Mouse (Mus musculus) neural tube, embryonic 12.5 days (tissue): ENCODE data around the gene Eif3b. TPM values are rescaled to one million over a fixed set of nuclear protein-coding genes. Genes with fewer than 3 reads are reported as not detected.
"Not testable (repeated sequence)": the region's sequence is repeated elsewhere in the genome, so short reads cannot be mapped to it uniquely, and the experiment has no call there.

Experiments
- ATAC-seq: fragments of 200-750 bp; cut with Nextera tagmentation; 2 replicates; pipeline ENCODE4 v1.8.0; 2017; ENCODE audit warnings: low read depth, mild to moderate bottlenecking, moderate TSS enrichment, moderate library complexity; ENCODE audit not compliant: low FRiP score
- H3K27ac ChIP-seq: fragments of 300-500 bp; sonication (generic); 2 replicates; pipeline ENCODE4 v1.5.1; 2016
- H3K27me3 ChIP-seq: fragments of 300-500 bp; sonication (generic); replicated peaks from 2 replicates; pipeline ENCODE4 v1.6.1; 2016; ENCODE audit warnings: mild to moderate bottlenecking
- H3K36me3 ChIP-seq: fragments of 300-500 bp; sonication (generic); 2 replicates; pipeline ENCODE4 v1.6.1; 2016; ENCODE audit warnings: mild to moderate bottlenecking
- H3K4me1 ChIP-seq: fragments of 300-500 bp; sonication (generic); 2 replicates; pipeline ENCODE4 v1.6.1; 2016
- H3K4me2 ChIP-seq: fragments of 300-500 bp; sonication (generic); replicated peaks from 2 replicates; pipeline ENCODE4 v1.6.1; 2016; ENCODE audit warnings: mild to moderate bottlenecking
- H3K4me3 ChIP-seq: fragments of 300-500 bp; sonication (generic); 2 replicates; pipeline ENCODE4 v1.5.1; 2016
- H3K9ac ChIP-seq: fragments of 300-500 bp; sonication (generic); 2 replicates; pipeline ENCODE4 v1.6.1; 2016; ENCODE audit warnings: mild to moderate bottlenecking
- H3K9me3 ChIP-seq: fragments of 300-500 bp; sonication (generic); 2 replicates; pipeline ENCODE4 v1.6.1; 2016; ENCODE audit warnings: mild to moderate bottlenecking
- WGBS: fragments of 180-500 bp; shearing (Covaris S2); methylation state at CpG from one replicate; pipeline ENCODE4 v1.1.7; 2016; 5-methylcytosine and 5-hydroxymethylcytosine counted together
- polyA plus RNA-seq: library from polyadenylated mRNA; unstranded; fragments of >200 nt; fragmentation: Nextera tagmentation; extraction: Ambion mirVana; gene quantifications from 2 replicates; pipeline ENCODE4 v1.2.1, GENCODE M21; 2016

Gene Eif3b
- polyA plus RNA-seq, 1 experiment from 2014 or later = 170 TPM

DNA sequence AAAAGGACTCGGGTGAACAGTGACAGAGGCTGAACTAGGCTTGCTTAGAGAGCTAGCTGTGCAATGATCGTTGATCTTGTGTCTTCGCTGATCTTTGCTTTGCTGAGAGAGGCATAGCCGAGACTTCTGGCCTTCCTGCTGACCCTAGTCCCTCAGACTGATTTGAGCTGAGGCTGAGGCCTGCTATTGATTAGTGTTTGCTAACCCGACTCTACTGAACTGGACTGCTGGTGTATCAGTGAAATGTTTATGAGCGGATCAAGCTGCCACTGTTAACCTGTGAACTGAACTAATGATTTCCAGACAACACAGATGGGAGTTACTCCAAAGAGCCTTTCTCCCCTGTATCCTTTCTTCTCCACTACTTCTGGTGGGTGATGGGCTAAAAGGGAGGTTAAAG lies 14.0 kb upstream of the Eif3b start:
- H3K9me3 ChIP-seq = no peaks in the 10 kb centered on the region
- no peak overlapping the region for H3K27ac ChIP-seq
- no peaks in the 10 kb centered on the region for H3K36me3 ChIP-seq
- no peaks in the 10 kb centered on the region for H3K4me1 ChIP-seq
- H3K4me2 ChIP-seq = no peak overlapping the region
- no peak for ATAC-seq
- no peak overlapping the region for H3K9ac ChIP-seq
- 85% methylated on average over 6 of the region's 6 CpGs for WGBS
- H3K4me3 ChIP-seq = no peak overlapping the region
- H3K27me3 ChIP-seq = no peaks in the 10 kb centered on the region

DNA sequence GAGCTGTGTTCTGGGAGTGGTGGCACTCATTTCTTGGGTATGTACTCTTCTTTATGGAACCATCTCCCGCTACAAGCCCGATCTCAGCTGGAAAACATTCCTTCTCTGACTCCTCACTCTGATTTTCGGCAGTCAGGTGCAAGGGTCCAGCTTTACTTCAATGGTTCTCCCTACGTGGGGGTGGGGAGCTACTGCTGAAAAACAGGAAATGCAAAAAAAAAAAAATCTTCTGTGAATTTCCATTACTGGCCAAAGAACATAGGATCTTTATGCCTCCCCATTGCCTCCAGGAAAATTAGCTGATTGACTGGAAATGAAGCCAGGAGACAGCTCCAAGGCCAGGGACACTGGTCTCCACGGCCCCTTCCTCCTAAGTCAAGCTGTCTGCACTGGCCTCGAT lies 12.5 kb upstream of the Eif3b start:
- Histone ChIP-seq H3K9ac (no peak overlapping the region), H3K36me3 (no peaks in the 10 kb centered on the region), H3K4me2 (no peak overlapping the region), H3K27me3 (no peaks in the 10 kb centered on the region), H3K4me1 (no peaks in the 10 kb centered on the region), H3K9me3 (no peaks in the 10 kb centered on the region), H3K4me3 (no peak overlapping the region), H3K27ac (no peak overlapping the region)
- no peak for ATAC-seq
- 69% methylated on average over 6 of the region's 6 CpGs for WGBS

DNA sequence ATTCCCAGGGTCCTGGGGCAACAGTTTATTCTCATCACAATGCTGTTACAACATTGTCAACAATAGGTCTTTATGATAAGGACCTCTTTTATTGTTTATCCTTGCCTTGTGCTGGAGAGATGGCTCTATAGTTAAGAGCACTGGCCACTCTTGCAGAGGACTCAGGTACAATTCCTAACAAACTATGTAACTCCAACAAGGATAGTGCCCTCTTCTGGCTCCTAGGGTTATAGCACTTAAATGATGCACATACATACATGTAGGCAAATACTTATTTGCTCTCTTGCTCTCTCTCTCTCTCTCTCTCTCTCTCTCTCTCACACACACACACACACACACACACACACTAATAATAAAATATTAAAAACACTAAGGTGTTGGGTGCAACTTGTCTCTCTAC lies 10.3 kb upstream of the Eif3b start:
- Histone ChIP-seq H3K4me1 (no peaks in the 10 kb centered on the region), H3K4me2 (no peak overlapping the region), H3K4me3 (no peak overlapping the region), H3K36me3 (no peaks in the 10 kb centered on the region), H3K27ac (no peak overlapping the region), H3K9me3 (no peaks in the 10 kb centered on the region), H3K27me3 (no peaks in the 10 kb centered on the region), H3K9ac (no peak overlapping the region)
- no peak for ATAC-seq

DNA sequence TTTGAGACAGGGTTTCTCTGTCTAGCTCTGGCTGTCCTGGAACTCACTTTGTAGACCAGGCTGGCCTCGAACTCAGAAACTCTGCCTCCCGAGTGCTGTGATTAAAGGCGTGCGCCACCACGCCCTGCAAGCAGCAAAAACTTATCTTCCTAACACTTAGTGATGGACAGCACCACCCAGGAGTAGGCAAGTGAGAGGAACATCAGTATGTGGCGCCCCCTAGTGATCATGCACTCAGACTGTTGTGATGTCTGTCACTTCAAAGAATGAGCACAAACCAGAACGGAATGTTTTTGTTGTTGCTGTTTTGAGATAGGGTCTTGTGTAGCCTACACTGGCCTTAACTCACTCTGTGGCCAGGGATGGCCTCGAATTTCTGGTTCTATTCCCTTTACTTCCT lies 7.8 kb upstream of the Eif3b start:
- Histone ChIP-seq H3K9ac (no peak overlapping the region), H3K4me1 (no peaks in the 10 kb centered on the region), H3K27me3 (no peaks in the 10 kb centered on the region), H3K27ac (no peak overlapping the region), H3K4me2 (no peak overlapping the region), H3K9me3 (no peaks in the 10 kb centered on the region), H3K4me3 (no peak overlapping the region), H3K36me3 (no peaks in the 10 kb centered on the region)
- 49% methylated on average over 8 of the region's 8 CpGs for WGBS
- ATAC-seq = no peak

DNA sequence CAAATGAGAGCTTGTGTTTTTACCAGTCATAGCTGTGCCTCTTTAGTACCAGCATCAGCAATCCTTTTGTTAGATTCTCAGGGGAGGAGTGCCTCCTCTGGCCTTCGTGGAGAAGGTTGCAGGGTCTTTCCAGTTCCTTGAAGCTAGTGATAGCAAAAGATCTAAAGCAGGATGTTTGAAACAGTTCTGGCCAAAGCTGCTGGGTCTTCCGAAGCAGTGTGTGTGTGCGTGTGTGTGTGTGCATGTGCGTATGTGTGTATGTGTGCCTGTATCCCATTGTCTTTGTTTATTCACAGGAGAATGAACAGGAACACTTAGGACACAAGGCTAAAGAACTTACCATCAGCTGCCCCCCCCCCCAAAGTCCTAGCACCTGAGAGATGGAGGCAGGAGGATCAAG lies 4.5 kb upstream of the Eif3b start:
- H3K4me2 ChIP-seq = no peak overlapping the region

DNA sequence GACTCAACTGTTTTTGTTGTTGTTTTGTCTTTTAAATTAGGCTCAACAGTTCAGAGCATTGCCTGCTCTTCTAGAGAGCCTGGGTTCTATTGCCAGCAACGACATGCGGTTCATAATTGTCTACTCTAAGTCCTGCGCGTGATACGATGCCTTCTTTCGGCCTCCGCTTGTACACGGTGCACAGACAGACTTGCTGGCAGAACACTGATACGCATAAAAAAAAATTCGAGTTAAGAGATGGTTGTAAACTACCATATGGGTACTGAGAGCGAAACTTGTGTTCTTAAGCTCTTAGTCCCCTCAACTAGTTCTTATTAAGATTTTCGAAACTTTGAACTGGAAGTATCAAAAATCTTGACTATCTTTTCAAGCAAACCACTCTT lies 1.0 kb upstream of the Eif3b start:
- Histone ChIP-seq H3K9ac (peak overlapping the region; percentile 67), H3K4me2 (peak overlapping the region; percentile 93), H3K9me3 (no peaks in the 10 kb centered on the region), H3K27me3 (no peaks in the 10 kb centered on the region), H3K4me1 (peaks cover 19% of the 10 kb centered on the region), H3K27ac (peak overlapping the region; percentile 57; the same call in 1 of the 2 replicates), H3K4me3 (peak overlapping the region; percentile 99), H3K36me3 (peaks cover 7% of the 10 kb centered on the region; the same call in 1 of the 2 replicates)
- ATAC-seq = no peak; the same call in 1 of the 2 replicates
- WGBS = under 1% methylated on average over 12 of the region's 12 CpGs

More for the DNA sequence above, 4.5 kb upstream of the Eif3b start:
- ATAC-seq = no peak
- Histone ChIP-seq H3K27me3 (no peaks in the 10 kb centered on the region), H3K4me1 (no peaks in the 10 kb centered on the region), H3K27ac (no peak overlapping the region), H3K4me3 (no peak overlapping the region), H3K9ac (no peak overlapping the region), H3K9me3 (no peaks in the 10 kb centered on the region), H3K36me3 (no peaks in the 10 kb centered on the region)
- WGBS = 71% methylated on average over 4 of the region's 4 CpGs

DNA sequence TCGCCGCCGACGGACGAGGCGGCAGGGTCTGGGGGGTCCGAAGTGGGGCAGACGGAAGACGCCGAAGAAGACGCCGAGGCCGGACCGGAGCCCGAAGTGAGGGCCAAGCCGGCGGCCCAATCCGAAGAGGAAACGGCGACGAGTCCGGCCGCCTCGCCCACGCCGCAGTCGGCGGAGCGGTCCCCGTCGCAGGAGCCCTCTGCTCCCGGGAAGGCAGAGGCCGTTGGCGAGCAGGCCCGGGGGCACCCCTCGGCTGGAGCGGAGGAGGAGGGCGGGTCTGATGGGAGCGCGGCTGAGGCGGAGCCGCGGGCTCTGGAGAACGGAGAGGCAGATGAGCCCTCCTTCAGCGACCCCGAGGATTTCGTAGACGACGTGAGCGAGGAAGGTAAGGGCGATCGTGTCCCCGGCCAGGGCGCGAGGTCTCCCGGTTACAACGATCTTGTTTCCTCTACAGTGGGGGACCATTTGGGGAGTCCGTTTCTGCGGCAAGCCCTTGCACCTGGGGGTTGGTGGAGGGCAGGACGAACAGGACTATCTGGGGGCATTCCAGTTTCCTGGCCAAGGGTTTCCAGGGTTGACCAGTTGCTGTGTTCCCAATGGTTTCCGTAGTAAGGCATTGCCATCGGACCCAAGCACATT lies 433 bp downstream of the Eif3b start:
- ATAC-seq = peak; percentile 30; the same call in 1 of the 2 replicates
- H3K9me3 ChIP-seq = no peaks in the 10 kb centered on the region
- peak overlapping the region; percentile 93 for H3K4me2 ChIP-seq
- H3K4me3 ChIP-seq = peak overlapping the region; percentile 99
- H3K27me3 ChIP-seq = no peaks in the 10 kb centered on the region
- H3K36me3 ChIP-seq = peaks cover 15% of the 10 kb centered on the region; the same call in 1 of the 2 replicates
- H3K4me1 ChIP-seq = peaks cover 19% of the 10 kb centered on the region
- peak overlapping the region; percentile 94 for H3K9ac ChIP-seq
- peak overlapping the region; percentile 2; the same call in 1 of the 2 replicates for H3K27ac ChIP-seq
- under 1% methylated on average over 61 of the region's 62 CpGs for WGBS

DNA sequence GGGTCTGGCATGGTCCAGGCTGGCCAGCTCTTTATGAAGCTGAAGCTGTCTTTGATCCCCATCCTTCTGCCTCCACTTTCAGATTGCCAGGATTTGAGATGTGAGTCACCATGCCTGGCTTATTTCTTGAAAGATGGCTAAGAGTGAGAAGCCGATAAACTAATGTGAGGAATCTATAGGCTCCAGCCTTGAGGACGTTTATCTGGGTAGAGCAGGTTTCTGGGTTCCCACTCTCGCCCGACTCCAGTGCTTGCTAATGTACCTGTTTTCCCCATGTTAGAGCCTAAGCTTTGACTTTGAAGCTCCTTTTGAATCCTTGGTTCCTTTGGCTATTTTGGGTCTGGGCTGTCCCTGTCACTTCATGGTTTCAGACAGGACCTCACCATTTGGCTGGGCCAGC lies 1.5 kb downstream of the Eif3b start:
- Histone ChIP-seq H3K9ac (peak overlapping the region; percentile 94; the same call in 1 of the 2 replicates), H3K36me3 (peaks cover 19% of the 10 kb centered on the region; the same call in 1 of the 2 replicates), H3K9me3 (no peaks in the 10 kb centered on the region), H3K27ac (no peak overlapping the region), H3K4me1 (peaks cover 19% of the 10 kb centered on the region), H3K4me3 (peak overlapping the region; percentile 99), H3K4me2 (peak overlapping the region; percentile 93), H3K27me3 (no peaks in the 10 kb centered on the region)
- no peak for ATAC-seq
- WGBS = 76% methylated on average over 4 of the region's 4 CpGs

DNA sequence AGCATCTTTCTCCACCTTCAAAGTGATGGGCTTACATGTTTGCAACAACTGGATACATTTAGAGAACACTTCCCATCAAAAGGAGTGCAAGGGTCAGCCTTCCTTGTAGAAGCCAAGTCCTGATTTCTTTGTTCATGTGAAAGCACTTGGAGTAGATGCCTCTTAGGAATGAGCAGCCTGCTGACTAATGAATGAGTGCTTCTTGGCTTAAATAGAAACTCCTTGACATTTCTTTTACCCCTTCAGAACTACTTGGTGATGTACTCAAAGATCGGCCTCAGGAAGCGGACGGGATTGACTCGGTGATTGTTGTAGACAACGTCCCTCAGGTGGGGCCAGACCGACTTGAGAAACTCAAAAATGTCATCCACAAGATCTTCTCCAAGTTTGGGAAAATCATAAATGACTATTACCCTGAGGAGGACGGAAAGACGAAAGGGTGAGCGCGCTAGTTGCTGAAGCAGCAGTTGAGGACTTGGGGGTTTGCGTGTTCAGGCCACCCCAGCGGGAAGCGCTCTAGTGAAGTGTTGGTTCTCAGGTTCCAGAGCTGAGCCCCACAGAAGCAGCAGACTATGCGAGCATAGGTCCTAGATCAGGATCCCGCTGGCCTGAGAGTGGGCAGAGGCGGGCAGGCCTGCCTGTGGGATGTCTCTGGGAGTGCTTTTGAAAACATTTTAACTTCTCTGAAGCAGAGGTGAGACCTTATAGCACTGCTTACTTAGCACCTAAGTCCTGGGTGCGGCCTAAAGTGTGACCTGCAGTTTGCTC lies 6.1 kb downstream of the Eif3b start:
- no peak overlapping the region for H3K4me3 ChIP-seq
- peaks cover 62% of the 10 kb centered on the region for H3K36me3 ChIP-seq
- no peak for ATAC-seq
- no peak overlapping the region for H3K27ac ChIP-seq
- 95% methylated on average over 17 of the region's 17 CpGs for WGBS
- no peaks in the 10 kb centered on the region for H3K9me3 ChIP-seq
- no peaks in the 10 kb centered on the region for H3K27me3 ChIP-seq
- H3K9ac ChIP-seq = no peak overlapping the region
- peaks cover 19% of the 10 kb centered on the region for H3K4me1 ChIP-seq
- H3K4me2 ChIP-seq = no peak overlapping the region

DNA sequence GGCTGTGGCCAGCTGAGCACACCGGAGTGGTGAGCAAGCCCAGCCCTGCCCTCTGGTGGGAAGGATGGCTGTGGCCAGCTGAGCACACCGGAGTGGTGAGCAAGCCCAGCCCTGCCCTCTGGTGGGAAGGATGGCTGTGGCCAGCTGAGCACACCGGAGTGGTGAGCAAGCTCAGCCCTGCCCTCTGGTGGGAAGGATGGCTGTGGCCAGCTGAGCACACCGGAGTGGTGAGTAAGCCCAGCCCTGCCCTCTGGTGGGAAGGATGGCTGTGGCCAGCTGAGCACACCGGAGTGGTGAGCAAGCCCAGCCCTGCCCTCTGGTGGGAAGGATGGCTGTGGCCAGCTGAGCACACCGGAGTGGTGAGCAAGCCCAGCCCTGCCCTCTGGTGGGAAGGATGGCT lies 20.0 kb downstream of the Eif3b start:
- H3K27ac ChIP-seq, H3K9ac ChIP-seq, H3K27me3 ChIP-seq, H3K4me2 ChIP-seq, ATAC-seq, H3K9me3 ChIP-seq, H3K4me1 ChIP-seq, H3K4me3 ChIP-seq: not testable (repeated sequence)
- H3K36me3 ChIP-seq = peaks cover 88% of the 10 kb centered on the region
- 100% methylated on average over 2 of the region's 6 CpGs for WGBS

DNA sequence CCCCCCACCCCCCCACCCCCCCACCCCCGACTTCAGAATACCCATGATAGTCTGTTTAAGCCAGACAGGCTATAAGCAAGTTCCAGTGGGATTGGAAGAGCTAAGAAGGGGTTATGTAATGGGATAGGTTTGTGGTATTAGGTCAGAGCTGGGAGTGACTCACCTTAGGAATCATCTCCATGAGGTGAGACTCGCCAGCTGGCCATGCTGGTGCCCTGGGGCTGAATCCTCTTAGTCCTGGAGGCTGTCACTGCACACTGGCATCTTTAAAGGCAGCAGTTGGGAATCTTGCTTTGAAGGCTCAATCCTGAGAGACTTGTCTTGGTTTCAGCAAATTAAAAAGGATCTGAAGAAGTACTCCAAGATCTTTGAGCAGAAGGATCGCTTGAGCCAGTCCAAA lies 22.3 kb downstream of the Eif3b start:
- no peak overlapping the region for H3K9ac ChIP-seq
- ATAC-seq = no peak
- no peaks in the 10 kb centered on the region for H3K4me1 ChIP-seq
- H3K9me3 ChIP-seq = no peaks in the 10 kb centered on the region
- no peaks in the 10 kb centered on the region for H3K27me3 ChIP-seq
- 98% methylated on average over 3 of the region's 3 CpGs for WGBS
- H3K4me3 ChIP-seq = no peak overlapping the region
- H3K36me3 ChIP-seq = peaks cover 89% of the 10 kb centered on the region
- H3K4me2 ChIP-seq = no peak overlapping the region
- H3K27ac ChIP-seq = no peak overlapping the region

DNA sequence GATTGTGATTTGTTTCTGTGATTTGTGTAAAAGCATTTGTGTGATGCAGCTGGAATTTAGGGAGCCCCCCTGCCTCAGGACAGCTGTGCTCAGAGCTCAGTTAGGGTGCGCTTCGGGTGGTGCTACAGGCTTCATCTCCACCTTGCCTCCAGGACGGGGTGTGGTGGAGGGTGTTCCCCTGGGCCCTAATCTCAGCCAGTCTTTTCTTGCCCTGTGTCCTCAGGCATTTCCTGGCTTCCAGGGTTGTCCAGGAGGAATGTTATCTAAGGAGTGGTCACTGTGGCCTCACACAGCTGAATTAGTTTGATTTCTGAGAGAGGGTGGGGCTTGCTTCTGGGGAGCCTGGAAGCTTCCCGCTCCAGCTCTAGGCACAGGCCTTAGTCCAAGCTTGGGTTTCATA lies 24.9 kb downstream of the Eif3b start:
- no peak overlapping the region for H3K4me3 ChIP-seq
- no peak overlapping the region for H3K4me2 ChIP-seq
- no peak for ATAC-seq
- H3K4me1 ChIP-seq = no peaks in the 10 kb centered on the region
- 96% methylated on average over 4 of the region's 4 CpGs for WGBS
- no peaks in the 10 kb centered on the region for H3K27me3 ChIP-seq
- no peak overlapping the region for H3K27ac ChIP-seq
- H3K9me3 ChIP-seq = no peaks in the 10 kb centered on the region
- H3K9ac ChIP-seq = no peak overlapping the region
- peaks cover 67% of the 10 kb centered on the region for H3K36me3 ChIP-seq

DNA sequence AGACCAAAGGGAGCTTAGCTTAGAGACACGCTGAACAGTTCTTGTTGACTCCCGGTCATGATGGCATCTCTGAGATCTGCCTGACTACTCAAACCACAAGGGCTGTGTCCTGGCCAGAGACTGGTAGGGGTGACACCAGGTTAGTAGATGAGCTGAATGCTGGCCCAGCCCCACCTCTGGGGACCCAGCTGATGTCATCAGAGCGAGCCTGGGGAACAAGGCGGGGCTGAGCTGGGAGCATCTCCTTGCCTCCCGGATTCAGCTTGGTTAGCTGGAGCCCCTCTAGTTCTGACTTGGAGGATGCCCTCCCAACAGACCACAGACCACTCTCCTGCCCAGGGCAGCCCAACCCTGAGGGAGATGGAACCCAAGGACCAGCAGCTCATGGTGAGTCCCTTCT lies 26.2 kb downstream of the Eif3b start, which contains the start of gene Gm4869:
Gene Gm4869, plus strand, starts transcription at position 301 of the 400 bp plus-strand sequence.
- no peaks in the 10 kb centered on the region for H3K9me3 ChIP-seq
- no peaks in the 10 kb centered on the region for H3K4me1 ChIP-seq
- no peak within 1 kb of the TSS for H3K4me2 ChIP-seq
- ATAC-seq = no peak
- no peak within 1 kb of the TSS for H3K9ac ChIP-seq
- H3K27me3 ChIP-seq = no peaks in the 10 kb centered on the region
- H3K36me3 ChIP-seq = peaks cover 58% of the 10 kb centered on the region
- H3K27ac ChIP-seq = no peak within 1 kb of the TSS
- H3K4me3 ChIP-seq = no peak within 1 kb of the TSS
- WGBS = 90% methylated on average over 5 of the region's 5 CpGs
